Mouse (Mus musculus): ENCODE results near the gene Traf2.

The Traf2 gene

DNA sequence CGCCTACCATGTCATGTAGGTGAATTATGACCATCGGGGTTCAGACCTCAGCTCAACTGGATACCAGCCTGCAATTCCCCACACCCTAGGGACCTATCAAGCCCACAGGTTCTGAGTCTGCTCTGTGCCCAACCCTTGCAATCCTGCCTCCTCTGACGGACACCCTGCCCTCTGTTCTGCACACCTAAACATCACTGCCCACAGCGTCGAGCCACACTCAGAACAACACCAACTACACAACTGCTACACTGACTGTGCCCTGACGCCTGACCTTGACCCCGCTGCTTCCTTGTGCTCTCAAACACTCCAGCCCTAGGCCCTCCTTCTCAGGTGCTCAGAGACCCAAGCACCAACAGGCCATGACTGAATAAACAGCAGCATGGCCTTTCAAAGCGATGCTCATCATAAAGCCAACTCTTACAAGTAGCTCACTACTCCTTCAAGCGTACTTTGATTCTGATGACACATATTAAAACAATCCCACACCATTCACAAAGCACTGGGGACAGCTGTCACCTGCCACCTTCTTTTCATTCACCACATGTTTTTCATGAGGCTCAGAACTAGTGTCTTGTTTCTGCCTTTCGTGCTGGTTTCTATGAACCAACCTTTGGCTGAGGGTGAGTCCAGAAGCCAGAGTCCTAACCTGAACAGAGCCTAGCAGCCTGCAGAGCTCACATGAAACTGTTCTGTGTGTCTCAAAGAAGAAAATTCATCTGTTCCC, 4.9 kb downstream of the Traf2 start:
- DNase-seq = no peak

GRCm38 (mm10) chr2:25540541-25540948, 6.2 kb downstream of the Traf2 start:
- DNase-seq = peak; percentile 62

GRCm38 (mm10) chr2:25536531-25536930, 10.2 kb downstream of the Traf2 start:
- DNase-seq = no peak

GRCm38 (mm10) chr2:25534866-25535182, 11.9 kb downstream of the Traf2 start:
- DNase-seq = no peak

GRCm38 (mm10) chr2:25534178-25534865, 12.4 kb downstream of the Traf2 start:
- DNase-seq = peak; percentile 83

DNA sequence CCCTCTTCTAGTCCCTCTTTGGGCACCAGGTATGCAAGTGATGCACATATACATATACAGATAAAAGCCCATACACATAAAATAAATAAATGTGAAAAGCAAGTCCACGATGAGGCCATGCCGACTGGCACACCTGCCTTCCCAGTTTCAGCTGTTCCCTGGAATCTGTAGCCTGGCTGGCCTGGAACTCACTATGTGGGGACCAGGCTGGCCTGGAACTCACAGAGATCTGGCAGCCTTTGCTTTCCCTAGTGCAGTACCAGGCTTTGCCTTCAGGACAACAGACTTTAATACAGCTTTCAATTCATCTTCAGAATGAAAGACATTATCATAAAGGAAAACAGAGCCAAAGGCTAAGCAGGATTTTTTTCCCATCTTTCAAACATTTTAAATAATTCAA, 13.0 kb downstream of the Traf2 start:
- no peak for DNase-seq

DNA sequence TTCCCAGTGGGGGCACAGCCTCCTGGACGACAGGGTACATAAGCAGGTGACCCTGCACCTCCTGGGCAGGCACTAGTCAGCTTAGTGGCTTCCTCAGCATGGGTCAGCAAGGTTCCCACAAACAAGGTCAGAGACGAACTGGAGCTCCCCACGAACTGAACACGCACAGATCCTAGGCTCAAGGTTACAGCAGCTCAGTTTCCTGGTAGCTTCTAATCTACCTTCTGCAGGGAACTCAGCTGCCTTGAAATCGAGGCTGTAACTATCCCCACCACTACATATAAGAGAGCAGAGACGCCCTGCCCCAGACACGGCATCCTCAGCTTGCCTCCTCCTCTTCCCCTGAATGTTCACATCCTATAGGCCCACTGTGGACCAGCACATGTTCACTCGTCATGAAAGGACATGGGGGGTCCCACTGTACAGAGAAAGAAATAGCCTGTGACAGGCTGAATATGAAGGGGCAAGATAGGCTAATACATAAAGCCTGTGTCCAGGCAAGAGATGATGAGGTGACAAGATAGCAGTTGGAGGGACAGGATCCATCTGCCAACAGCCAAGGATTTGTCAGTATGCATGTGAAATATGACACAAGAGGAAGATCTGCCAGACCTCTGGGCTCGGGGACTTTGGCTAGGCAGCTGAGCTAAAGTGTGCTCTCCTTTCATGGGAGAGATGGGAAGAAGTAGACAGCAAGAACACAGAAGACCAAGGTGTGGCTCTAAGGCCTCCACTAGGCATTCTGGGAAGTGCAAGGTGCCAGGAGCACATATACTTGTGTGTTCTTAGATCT, 20.0 kb downstream of the Traf2 start:
- DNase-seq = no peak

- DNase-seq = no peak
Measured at GRCm38 (mm10) chr2:25509912-25510311, 36.8 kb downstream of the Traf2 start.

DNA sequence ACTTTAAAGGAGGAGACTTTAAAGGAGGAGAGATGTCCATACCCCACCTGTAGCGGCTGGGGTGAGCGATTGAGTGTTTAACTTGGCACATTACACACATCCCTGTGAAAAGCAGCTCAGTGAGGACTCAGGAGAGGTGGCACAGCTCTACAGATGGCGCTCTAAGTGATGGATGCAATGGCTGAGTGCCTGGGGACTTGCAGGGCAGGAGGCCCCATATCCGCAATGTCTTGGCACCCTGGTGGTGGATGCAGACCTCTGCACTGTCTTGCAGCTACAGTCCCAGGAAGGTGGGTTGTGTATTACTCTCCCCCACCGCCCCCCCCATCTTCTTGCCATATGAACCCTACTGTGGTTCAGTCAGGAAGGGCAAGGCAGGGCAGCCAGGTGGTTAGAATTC, 39.8 kb downstream of the Traf2 start:
- peak; percentile 25 for DNase-seq

DNA sequence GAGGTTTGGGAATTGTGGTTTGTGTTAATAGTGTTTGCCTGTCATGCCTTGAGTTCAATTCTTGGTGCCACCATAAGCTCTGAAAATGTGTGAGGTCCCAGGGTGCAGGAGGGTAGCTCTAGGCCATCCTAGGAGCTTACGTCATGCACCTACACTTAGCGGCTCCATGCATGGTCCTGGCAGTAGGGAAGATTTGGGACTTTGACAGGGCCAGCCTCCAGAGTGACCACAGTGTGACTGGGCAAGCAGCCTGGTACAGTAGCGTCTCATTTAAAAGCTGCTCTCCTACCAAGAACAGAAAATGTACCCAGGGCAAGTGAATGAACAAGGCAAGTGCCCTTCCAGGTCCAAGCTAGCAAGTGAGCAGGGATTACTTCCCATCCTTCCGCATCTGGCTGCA, 40.9 kb downstream of the Traf2 start:
- no peak for DNase-seq

DNA sequence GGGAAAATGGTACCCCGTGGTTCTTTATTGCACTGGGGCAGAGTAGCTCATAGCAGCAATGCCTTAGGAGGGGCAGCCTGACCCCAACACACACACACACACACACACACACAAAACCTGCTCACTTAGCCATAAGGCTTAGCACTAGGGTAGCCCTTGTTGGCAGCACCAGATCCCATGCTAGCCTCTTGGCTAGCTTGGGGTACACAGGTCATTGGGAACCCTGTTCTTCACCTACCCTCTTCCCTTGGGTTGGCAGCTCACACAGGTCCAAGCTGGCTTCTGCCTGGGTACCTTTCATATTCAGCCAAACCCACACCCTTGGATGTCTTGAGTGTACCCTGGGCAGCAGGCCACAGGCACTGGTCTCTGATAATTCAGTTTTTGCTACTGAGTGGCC, 41.7 kb downstream of the Traf2 start:
- no peak for DNase-seq

- no peak for DNase-seq
Measured at GRCm38 (mm10) chr2:25504538-25504937, 42.2 kb downstream of the Traf2 start.

DNA sequence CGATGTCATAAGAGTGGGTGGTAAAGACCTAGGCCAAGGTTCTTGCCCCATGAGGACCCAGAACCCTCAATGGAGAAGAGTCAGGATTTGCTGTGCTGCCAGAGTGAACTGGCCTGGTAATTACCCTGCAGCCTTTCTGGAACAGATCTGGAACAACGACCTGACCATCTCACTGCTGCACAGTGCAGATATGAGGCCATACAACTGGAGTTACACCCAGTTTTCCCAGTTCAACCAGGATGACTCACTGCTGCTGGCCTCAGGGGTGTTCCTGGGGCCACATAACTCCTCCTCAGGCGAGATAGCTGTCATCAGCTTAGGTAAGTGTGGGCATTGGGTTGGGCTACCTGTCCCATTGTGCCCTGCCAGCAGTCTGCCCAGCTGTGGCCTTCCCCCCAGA, 44.0 kb downstream of the Traf2 start:
- DNase-seq = no peak

- DNase-seq = no peak
Measured at GRCm38 (mm10) chr2:25501593-25502486, 44.9 kb downstream of the Traf2 start, which contains the start of gene C8g. Gene C8g (minus strand): TSS chr2:25501719.

DNA sequence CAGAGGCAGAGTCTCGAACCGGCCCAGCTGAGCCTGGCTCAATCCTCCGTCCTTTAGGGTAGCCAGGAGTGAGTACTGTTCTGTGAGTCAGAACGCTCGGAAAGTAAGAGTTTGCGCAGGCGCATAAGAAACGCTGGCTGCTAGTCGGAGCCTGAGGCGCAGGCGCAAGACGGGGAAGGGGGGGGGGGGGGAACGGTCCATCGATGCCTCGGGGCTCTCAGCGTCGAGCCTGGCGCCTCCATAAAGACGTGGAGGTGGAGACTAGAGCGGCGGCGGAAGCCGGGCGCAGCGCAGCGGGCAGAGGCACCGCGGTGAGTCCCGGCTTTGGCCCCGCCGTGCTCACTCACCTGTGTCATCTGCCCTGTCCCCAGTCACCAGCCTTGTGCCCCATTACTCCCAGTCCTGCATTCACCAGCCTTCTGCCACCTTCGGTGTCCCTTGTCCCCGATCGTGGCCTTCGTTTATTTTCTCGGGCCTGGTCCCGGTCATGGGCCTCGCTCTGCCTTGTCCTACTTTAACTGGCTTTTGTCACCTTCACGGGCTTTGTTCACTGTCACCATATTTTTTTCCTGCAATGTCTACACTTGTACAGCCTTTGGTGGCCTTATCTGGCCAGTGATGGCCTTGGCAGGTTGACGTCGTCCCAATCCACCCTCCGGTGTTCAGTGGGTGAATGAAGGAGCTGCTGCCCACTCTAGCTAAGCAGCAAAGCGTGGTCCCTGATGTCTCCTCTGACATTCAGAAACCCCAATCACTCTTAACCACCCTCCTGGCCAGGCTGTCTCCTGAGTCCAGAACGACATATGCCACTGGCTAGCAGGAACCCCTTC, 45.9 kb downstream of the Traf2 start, which contains the start of gene Fbxw5:
Gene Fbxw5 (plus strand): TSS at position 175 of the 830 bp plus-strand sequence.
- DNase-seq = peak; percentile 83

GRCm38 (mm10) chr2:25500071-25500575, 46.6 kb downstream of the Traf2 start:
- DNase-seq = no peak

GRCm38 (mm10) chr2:25498622-25499478, 47.9 kb downstream of the Traf2 start:
- DNase-seq = no peak

DNA sequence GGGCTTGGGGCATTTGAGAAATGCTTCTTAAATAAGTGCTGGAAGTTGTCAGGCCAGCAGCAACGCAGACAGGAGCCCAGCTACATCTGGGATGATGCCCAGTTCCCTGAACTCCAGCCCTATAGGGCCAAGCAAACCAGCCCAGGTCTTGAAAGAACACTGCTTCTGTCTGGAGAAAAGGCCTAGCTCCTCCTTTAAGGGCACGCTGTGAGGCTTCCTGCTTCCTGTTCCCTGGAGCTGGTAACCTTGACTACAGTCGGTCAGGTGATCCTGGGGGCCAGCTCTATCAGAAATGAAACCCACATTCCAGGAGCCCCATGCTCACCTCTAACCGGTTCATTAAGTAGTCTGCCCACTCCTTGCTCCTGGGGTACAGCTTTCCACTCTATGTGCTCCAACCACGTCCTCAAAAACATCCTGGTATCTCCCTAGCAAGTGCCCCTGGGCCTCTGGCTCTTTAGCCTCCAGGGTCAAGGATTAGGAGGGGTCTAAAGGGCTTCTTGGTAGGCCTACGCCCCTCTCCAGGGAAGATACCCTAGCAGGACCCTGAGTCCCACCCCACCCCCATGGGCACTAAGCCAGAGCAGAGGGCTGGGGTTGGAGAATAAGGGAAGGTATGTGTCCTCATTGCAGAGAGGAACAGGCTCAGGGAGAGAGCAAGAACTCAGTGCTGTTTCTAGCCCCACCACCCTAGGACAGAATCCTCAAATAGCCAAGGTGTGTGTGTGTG, 48.7 kb downstream of the Traf2 start:
- no peak for DNase-seq

DNA sequence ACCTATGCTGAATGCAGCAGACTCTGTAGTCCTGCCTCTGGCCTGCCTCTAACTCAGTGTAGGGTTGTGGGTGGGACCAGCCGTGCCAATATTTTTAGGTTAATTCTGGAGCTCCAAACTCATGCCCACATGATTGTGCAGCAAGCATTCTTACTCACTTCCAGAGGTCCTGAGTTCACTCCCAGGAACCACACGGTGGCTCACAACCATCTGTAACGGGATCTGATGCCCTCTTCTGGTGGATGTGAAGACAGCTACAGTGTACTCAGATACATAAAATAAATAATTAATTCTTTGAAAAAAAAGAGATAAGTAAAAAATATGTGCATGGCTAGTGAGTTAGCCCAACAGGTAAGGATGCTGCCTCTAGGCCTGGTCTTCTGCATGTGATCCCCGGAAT, 50.3 kb downstream of the Traf2 start:
- DNase-seq = no peak

- no peak for DNase-seq
Measured at GRCm38 (mm10) chr2:25493476-25493961, 53.2 kb downstream of the Traf2 start, which contains the start of gene Lcn12. Gene Lcn12 (minus strand): TSS chr2:25493911.
